Mouse (Mus musculus) midbrain, embryonic 13.5 days (tissue): Measurements from ENCODE around the gene Noct. TPM values are rescaled to one million over a fixed set of nuclear protein-coding genes. Genes with fewer than 3 reads are reported as not detected.

ENCODE experiments used
- ATAC-seq: fragments of 200-750 bp; cut with Nextera tagmentation; 2 replicates; pipeline ENCODE4 v1.8.0; 2017; ENCODE audit warnings: mild to moderate bottlenecking, moderate TSS enrichment, moderate library complexity
- H3K27ac ChIP-seq: fragments of 300-500 bp; sonication (generic); 2 replicates; pipeline ENCODE4 v1.5.1; 2015; ENCODE audit warnings: inconsistent platforms, mild to moderate bottlenecking, moderate library complexity
- H3K27me3 ChIP-seq: fragments of 300-500 bp; sonication (generic); 2 replicates; pipeline ENCODE4 v1.6.1; 2015; ENCODE audit warnings: mild to moderate bottlenecking, inconsistent platforms
- H3K36me3 ChIP-seq: fragments of 300-500 bp; sonication (generic); 2 replicates; pipeline ENCODE4 v1.6.1; 2015; ENCODE audit warnings: mild to moderate bottlenecking, inconsistent platforms
- H3K4me1 ChIP-seq: fragments of 300-500 bp; sonication (generic); replicated peaks from 2 replicates; pipeline ENCODE4 v1.6.1; 2015; ENCODE audit warnings: inconsistent platforms
- H3K4me2 ChIP-seq: fragments of 300-500 bp; sonication (generic); replicated peaks from 2 replicates; pipeline ENCODE4 v1.6.1; 2015; ENCODE audit warnings: moderate library complexity, mild to moderate bottlenecking, inconsistent platforms
- H3K4me3 ChIP-seq: fragments of 300-500 bp; sonication (generic); replicated peaks from 2 replicates; pipeline ENCODE4 v1.5.1; 2015; ENCODE audit warnings: mild to moderate bottlenecking, inconsistent platforms
- H3K9ac ChIP-seq: fragments of 300-500 bp; sonication (generic); replicated peaks from 2 replicates; pipeline ENCODE4 v1.6.1; 2015; ENCODE audit warnings: mild to moderate bottlenecking, inconsistent platforms
- H3K9me3 ChIP-seq: fragments of 300-500 bp; sonication (generic); 2 replicates; pipeline ENCODE4 v1.6.1; 2016; ENCODE audit warnings: mild to moderate bottlenecking, inconsistent platforms
- WGBS: fragments of 180-500 bp; shearing (Covaris S2); methylation state at CpG from one replicate; pipeline ENCODE4 v1.1.7; 2015; 5-methylcytosine and 5-hydroxymethylcytosine counted together
- microRNA-seq: library from miRNA; unstranded; fragments of <30 nt; microRNA quantifications from one replicate; pipeline ENCODE4, GENCODE M21; 2016
- polyA plus RNA-seq: library from polyadenylated mRNA; unstranded; fragments of >200 nt; fragmentation: Nextera tagmentation; extraction: Ambion mirVana; gene quantifications from 2 replicates; pipeline ENCODE4 v1.2.1, GENCODE M21; 2015

Noct gene
- polyA plus RNA-seq, 1 experiment from 2014 or later: 17.8 TPM

- H3K27ac ChIP-seq: peak overlapping the region; percentile 7; the same call in 1 of the 2 replicates
- ATAC-seq: peak; percentile 72; the same call in 1 of the 2 replicates
- 54% methylated on average over 11 of the region's 11 CpGs for WGBS
Observed at GRCm38 (mm10) chr3:51288880-51289821, 64.9 kb downstream of the Noct start.

GRCm38 (mm10) chr3:51294251-51294650, 70.0 kb downstream of the Noct start:
- 39% methylated on average over 2 of the region's 2 CpGs for WGBS
- peaks cover 11% of the 10 kb centered on the region for H3K36me3 ChIP-seq

More at GRCm38 (mm10) chr3:51288880-51289821, 64.9 kb downstream of the Noct start:
- Histone ChIP-seq H3K4me2 (no peak overlapping the region), H3K9ac (no peak overlapping the region), H3K36me3 (peaks cover 16% of the 10 kb centered on the region; the same call in 1 of the 2 replicates), H3K4me1 (no peaks in the 10 kb centered on the region), H3K9me3 (no peaks in the 10 kb centered on the region), H3K27me3 (no peaks in the 10 kb centered on the region), H3K4me3 (no peak overlapping the region)

GRCm38 (mm10) chr3:51295225-51295624, 71.0 kb downstream of the Noct start:
- ATAC-seq: no peak
- no peaks in the 10 kb centered on the region for H3K9me3 ChIP-seq
- H3K9ac ChIP-seq: no peak overlapping the region
- no peak overlapping the region for H3K4me2 ChIP-seq
- WGBS: 62% methylated on average over 2 of the region's 2 CpGs
- H3K27me3 ChIP-seq: no peaks in the 10 kb centered on the region
- no peak overlapping the region for H3K27ac ChIP-seq
- peaks cover 4% of the 10 kb centered on the region; the same call in 1 of the 2 replicates for H3K4me1 ChIP-seq
- no peak overlapping the region for H3K4me3 ChIP-seq
- peaks cover 11% of the 10 kb centered on the region for H3K36me3 ChIP-seq

More at GRCm38 (mm10) chr3:51294251-51294650, 70.0 kb downstream of the Noct start:
- Histone ChIP-seq H3K4me3 (no peak overlapping the region), H3K9me3 (no peaks in the 10 kb centered on the region), H3K9ac (no peak overlapping the region), H3K4me2 (no peak overlapping the region), H3K4me1 (peaks cover 4% of the 10 kb centered on the region; the same call in 1 of the 2 replicates), H3K27me3 (no peaks in the 10 kb centered on the region), H3K27ac (no peak overlapping the region)
- no peak for ATAC-seq

GRCm38 (mm10) chr3:51296790-51297189, 72.5 kb downstream of the Noct start:
- Histone ChIP-seq H3K9me3 (no peaks in the 10 kb centered on the region), H3K27ac (no peak overlapping the region), H3K36me3 (peaks cover 15% of the 10 kb centered on the region), H3K4me3 (no peak overlapping the region), H3K4me2 (no peak overlapping the region), H3K9ac (no peak overlapping the region), H3K27me3 (no peaks in the 10 kb centered on the region), H3K4me1 (peaks cover 4% of the 10 kb centered on the region; the same call in 1 of the 2 replicates)
- 78% methylated on average over 1 of the region's 1 CpGs for WGBS
- ATAC-seq: no peak

Small RNA genes lying within 50 kb of the gene (microRNA-seq; reads per million reads assigned to microRNA genes)
- gene Gm24282: not detected

Other genes starting within 250 kb of the Noct start
- gene Elf2, start 116.2 kb downstream of the Noct start, polyA plus RNA-seq: 50.3 and 51.3 TPM in 2 replicates
- gene Mgarp, start 172.3 kb downstream of the Noct start, polyA plus RNA-seq: 5.6 and 12.0 TPM in 2 replicates
- 772 and 835 TPM in 2 replicates for gene Ndufc1, start 184.5 kb downstream of the Noct start, polyA plus RNA-seq
- gene Naa15, start 190.7 kb downstream of the Noct start, polyA plus RNA-seq: 56.4 and 63.7 TPM in 2 replicates